Mouse (Mus musculus) thymus, postnatal 36 days (tissue): ENCODE measurements around the gene Plrg1.

ENCODE experiments used
- DNase-seq, 2 experiments: peaks; one replicate each; pipeline ENCODE4 v3.0.0; 2022; ENCODE audit warnings: mixed read lengths in 2 of 2

Gene Plrg1

GRCm38 (mm10) chr3:83053126-83053525 lies 2.2 kb upstream of the Plrg1 start:
- DNase-seq, result no peak

- peak in 1 of 2 experiments; percentile 5 for DNase-seq
Measured at GRCm38 (mm10) chr3:83053758-83054157, 1.6 kb upstream of the Plrg1 start.

- no peak for DNase-seq
Measured at GRCm38 (mm10) chr3:83054759-83055158, 563 bp upstream of the Plrg1 start.

GRCm38 (mm10) chr3:83057046-83057445 lies 1.7 kb downstream of the Plrg1 start:
- DNase-seq, result no peak

GRCm38 (mm10) chr3:83067920-83068319 lies 12.6 kb downstream of the Plrg1 start:
- DNase-seq, result no peak

- no peak for DNase-seq
Measured at GRCm38 (mm10) chr3:83068869-83069268, 13.5 kb downstream of the Plrg1 start.

GRCm38 (mm10) chr3:83070231-83070630 lies 14.9 kb downstream of the Plrg1 start:
- DNase-seq, result no peak

GRCm38 (mm10) chr3:83076563-83076962 lies 21.2 kb downstream of the Plrg1 start:
- no peak for DNase-seq

- DNase-seq, result peak; percentile 13 to 37
Measured at GRCm38 (mm10) chr3:83080567-83081055, 25.3 kb downstream of the Plrg1 start.

GRCm38 (mm10) chr3:83097586-83097985 lies 42.3 kb downstream of the Plrg1 start:
- no peak for DNase-seq

GRCm38 (mm10) chr3:83098546-83099034 lies 43.3 kb downstream of the Plrg1 start:
- DNase-seq, result no peak

- DNase-seq, result no peak
Measured at GRCm38 (mm10) chr3:83099139-83099538, 43.8 kb downstream of the Plrg1 start.

GRCm38 (mm10) chr3:83099651-83100050 lies 44.3 kb downstream of the Plrg1 start:
- no peak for DNase-seq

- no peak for DNase-seq
Measured at GRCm38 (mm10) chr3:83102286-83102685, 47.0 kb downstream of the Plrg1 start.

- DNase-seq, result no peak
Measured at GRCm38 (mm10) chr3:83110163-83110562, 54.8 kb downstream of the Plrg1 start.

GRCm38 (mm10) chr3:83111485-83112261 lies 56.4 kb downstream of the Plrg1 start:
- no peak for DNase-seq

- DNase-seq, result no peak
Measured at GRCm38 (mm10) chr3:83112869-83113268, 57.5 kb downstream of the Plrg1 start.

- no peak for DNase-seq
Measured at GRCm38 (mm10) chr3:83114946-83115345, 59.6 kb downstream of the Plrg1 start.

- no peak for DNase-seq
Measured at GRCm38 (mm10) chr3:83117592-83117991, 62.3 kb downstream of the Plrg1 start.
